Mouse (Mus musculus) heart, adult 11 months (tissue): ENCODE measurements around the gene Nsmce4a.
A peak's percentile ranks its signal among the peaks of the same experiment; 100 is the strongest.

Source experiments
- DNase-seq: peaks from one replicate; pipeline ENCODE4 v3.0.0; 2022

Gene Nsmce4a

DNA sequence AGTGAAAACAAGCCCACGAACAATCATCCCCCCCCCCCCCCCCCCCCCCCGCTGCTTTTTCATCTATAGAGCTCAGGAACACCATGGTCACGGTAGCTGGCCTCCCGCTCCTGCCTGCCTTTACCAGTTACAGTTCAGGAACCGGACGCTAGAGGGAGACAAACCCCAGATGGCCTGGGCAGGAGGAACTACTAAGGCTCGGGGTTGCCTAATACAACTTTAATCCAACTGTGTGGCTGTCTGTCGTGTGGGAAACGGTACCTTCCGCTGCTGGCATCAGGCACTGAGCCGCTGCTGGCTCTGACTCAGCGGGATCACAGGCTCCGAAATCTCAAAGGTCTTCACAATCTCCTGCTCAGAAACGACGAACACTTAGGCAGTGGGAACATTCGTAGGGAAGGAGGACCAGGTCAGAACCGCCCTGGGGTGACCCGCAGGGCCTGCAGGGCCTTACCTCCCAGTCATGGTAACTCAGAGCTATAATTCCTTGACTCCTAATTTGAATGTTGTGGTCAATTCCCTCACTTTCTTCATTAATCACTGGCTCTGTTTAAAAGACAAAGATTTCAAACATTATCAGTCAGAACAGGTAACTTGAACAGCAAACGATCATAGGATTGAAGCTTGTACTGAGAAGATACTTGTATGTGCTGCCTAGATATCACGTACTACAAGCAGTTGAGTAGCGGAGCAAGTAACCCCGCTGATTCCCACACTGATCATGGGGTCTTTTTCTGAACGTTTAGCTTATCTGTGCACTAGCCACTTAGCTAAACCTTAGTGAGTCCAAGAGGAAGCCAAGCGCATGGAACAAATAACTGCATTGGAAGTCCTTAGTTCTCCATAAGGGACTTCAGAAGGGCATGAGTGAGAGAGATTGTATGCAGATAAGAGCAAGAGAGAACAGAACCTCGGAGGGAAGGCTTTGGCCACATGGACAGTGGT lies 39.3 kb downstream of the Nsmce4a start:
- DNase-seq, result peak; percentile 98

DNA sequence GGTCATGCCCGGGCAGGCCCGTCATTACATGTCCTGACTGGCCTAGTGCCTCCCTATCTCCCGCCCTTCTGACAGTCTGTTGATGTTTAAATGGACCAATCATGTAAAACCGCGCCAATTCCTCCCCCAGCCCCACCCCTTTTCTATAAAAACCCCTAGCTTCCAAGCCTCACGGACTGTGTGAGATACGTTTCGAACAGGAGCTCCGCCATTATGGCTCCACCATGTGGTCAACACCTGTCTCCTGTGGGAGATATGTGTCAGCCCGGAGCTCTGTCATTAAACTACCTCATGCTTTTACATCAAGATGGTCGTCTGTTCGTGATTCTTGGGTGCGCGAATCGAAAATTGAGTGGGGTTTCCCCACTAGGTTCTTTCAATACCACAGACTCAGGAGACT lies 41.8 kb downstream of the Nsmce4a start:
- peak; percentile 79 for DNase-seq

DNA sequence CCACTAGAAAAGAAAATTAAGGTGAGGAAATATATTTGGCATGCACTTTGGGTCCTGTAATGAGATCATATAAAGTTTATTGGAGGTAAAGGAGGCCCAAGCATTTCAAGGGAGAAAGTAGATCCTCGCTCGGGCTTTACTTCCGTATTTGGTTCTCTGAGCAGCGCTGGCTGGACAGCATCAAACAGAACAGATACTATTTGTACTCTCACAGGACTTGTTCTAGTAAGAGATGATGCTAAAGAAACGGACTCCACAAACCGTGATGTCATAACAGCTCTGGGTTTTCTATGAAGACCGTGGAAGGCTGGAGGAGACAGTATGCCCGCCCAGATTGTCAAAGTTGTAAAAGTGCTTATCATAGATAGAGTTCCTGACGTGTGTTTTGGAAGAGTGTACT lies 45.6 kb downstream of the Nsmce4a start:
- DNase-seq, result peak; percentile 63

DNA sequence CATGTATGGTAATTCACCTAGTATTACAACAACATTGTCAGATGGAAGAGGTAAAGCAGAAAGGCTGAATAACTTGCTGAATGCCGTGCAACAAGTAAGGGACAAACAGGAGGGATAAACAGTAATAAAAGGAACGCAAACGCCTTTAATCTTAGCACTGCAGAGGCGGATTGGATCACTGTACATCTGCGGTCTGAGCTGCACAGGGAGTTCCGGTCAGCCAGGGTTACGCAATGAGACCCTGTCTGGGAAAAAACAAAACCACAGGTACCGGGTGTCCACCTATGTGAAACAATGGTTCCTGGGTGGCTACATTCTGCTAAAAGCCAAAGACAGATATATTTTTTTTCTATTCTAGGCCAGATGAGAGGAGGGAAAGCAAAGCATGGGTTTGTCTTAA lies 49.5 kb downstream of the Nsmce4a start:
- DNase-seq, result peak; percentile 53

DNA sequence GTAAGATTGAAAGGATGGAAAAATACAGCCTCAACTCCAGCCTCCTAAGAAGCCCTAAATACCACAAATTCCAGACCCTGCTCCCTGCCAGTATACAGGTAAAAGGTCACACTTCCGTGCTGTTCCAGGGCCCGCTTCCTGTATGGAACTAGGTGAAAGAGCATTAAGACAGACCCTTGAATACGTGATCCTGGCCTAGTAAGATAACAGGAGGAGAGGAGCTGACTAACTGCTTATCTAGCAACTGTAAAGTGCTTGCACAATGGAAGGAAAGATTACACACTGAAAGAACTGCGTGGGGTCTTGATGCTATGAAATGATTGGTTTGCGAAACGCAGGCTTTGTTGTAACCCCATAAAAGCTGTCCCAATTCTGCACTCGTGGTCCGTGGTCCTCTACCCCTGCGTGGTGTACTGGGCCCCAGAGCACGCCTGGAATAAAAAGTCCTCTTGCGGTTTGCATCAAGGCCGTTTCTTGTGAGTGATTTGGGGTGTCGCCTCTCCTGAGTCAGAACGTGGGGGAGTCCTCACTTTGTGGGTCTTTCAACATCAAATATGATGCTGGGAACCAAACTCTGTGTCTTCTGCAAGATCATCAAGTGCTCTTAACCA lies 52.0 kb downstream of the Nsmce4a start:
- DNase-seq, result peak; percentile 91

DNA sequence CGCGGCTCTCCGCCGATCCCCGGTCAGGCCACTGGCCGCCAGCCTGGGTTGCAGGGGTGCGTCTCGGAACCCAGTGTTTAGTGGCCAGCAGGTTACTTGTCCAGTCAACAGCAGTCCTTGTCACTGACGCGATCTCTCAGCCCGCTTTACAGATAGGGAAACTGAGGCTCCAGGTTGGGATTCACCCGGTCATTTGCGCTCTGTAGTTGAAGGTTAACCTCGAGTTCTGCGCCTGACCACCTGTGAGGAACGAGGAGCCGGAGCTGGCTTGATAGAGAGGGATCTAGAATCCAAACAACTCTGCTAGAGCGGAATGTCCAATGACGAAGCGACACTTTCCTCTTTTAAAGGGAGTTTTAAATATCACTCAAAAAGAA lies 52.9 kb downstream of the Nsmce4a start, which contains the start of gene Ate1:
Gene Ate1, minus strand, starts transcription at position 321 of the 377 bp plus-strand sequence.
- DNase-seq, result no peak

DNA sequence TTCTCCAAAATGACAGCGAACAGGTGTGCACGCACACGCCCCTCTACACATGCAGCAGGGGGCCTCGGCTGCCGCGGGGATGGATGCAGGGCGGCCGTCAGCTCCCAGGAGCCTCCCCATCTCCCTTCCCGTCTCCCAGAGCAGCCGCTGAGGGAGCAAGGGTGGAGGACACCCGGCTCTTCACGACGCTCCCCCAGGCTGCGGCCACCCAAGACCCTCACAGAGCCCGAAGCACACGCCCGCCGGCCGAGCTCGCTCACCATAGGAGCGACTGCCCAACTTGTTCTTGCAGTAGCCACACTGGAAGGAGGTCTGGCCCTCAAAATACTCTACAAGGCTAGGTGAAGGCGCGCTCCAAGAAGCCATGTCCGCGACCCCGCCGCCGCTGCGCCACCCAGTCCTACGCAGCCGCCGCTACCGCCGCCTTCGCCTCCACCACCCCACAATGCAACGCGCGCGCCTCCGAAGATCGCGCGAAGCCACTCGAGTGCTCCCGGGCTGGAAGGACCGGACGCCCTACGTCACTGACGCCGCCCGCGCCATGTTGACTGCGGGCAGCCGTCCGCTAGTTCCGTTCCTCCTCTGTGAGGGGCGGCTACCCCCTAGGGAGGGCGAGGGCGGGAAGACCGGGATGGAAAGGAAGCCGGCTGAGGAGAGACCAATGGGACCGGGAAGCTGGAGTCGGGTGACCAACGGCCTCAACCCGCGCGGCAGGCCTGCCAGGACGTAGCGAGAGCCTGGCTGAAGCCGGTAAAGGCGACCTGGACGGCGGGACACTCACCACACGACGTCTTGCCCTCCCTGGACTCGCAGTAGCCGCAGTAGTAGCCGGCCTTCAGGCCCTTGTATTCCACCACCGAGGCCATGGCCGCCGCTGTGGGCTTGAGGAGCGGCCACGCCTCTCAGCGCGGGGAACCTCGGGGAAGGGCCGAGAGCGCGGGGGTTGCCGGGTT lies 53.5 kb downstream of the Nsmce4a start:
- DNase-seq, result peak; percentile 100

DNA sequence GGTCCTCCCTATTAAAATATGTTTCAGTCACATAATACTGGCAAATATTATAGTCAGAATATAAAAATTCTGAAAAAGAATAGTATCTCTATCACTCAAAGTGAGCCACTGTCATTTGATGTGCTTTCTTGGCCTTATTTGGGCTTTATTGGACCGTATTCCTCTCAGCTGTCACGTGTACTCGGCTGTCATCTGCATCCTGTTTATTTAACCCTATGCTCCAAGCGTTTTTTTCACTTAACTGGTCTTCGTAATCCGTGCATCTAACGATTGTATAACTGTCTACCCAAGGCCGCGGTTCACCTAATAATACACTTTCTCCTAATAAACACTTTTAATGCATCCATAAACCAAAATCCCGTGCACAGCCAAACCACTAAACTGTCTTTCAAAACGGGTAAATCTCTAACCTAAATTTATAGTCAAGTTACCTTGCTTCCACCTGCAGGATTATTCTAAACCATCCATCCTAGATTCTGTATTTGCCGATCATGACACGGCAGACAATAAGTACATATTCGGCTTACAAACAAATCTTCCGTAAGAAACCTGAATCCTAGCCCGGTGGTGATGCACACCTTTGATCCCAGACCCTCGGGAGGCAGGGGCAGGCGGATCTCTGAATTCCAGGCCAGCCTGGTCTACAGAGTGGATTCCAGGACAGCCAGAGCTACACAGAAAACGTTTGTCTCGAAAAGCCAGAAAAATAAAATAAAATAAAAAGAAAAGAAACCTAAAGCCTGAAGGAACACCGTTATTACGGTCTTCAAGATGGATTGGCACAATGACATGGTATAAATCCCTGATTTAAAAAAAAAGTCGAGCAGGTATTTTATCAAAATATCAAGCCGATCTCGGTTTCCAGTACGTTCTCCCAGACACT lies 54.5 kb downstream of the Nsmce4a start:
- peak; percentile 89 for DNase-seq

DNA sequence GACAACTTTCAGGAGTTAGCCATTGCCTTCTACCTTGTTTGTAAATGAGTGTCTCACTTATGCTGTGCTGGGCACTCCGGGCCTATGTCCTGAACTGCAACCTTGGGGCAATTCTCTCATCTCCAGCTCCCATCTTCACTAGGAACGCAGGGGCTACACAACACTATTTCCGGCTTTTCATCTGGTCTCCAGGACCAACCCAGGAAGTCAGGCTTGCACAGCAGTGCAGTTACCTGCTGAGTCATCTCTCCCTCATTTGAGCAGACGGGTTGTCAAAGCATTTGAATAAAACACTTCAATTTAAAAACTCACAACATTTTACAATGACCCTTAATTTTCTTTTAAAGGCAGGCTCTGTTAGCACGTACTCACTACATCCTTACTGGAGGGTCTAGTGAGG lies 62.7 kb downstream of the Nsmce4a start:
- no peak for DNase-seq

DNA sequence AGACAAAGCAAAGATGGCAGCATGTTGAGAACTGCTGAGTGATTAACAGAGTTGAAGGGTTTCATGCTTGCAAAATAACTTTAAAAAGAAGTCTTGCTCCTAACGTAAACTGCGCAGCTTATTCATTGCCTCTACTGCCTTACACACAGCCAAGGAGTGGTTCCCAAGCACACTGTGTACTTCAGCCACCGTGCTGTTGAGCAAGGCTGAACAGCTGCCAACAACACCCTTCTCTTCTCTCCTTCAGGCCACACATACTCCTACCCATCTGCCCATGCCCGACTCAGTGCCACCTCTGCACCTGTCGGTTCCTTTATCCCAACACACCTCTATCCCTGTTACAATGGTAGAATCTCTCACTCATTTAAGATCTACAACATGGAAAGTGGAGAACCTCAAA lies 69.9 kb downstream of the Nsmce4a start:
- no peak for DNase-seq

DNA sequence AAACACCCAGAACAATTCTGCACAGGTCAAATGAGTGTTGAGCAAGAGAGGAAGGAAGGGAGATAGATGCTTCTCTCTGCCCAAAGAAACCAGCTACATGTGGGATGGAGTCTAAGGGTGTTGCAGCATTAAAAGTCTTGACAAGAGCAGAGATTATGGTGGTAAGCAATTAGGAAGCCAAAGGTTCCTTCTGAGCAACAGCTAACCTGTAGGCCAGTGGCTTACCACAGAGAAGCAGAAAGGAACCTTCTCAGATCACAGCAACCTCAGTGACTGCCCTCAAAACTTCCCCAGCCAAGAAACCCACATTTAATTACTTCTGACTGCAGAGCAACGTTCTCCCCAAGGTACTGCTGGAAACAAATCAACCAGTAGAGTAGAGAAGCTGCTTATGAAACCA lies 71.4 kb downstream of the Nsmce4a start:
- no peak for DNase-seq

DNA sequence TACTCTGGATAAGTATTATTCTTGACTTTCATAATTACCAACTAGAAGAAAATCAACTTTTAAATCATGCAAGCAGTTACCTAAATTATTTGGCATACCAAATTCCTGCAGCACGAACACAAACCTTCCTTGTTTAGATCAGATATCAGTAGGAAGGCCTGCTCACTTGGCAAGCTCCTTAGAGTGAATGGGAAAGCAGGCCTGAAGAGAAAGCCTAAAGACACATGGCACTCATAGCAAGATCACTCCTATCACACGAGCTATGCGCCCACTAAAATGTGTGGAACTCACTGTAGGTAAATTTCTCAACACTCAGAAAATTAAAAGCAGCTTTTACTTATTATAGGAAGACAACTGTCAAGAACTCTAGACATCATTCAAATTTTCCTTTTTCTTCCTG lies 79.6 kb downstream of the Nsmce4a start:
- DNase-seq, result no peak

DNA sequence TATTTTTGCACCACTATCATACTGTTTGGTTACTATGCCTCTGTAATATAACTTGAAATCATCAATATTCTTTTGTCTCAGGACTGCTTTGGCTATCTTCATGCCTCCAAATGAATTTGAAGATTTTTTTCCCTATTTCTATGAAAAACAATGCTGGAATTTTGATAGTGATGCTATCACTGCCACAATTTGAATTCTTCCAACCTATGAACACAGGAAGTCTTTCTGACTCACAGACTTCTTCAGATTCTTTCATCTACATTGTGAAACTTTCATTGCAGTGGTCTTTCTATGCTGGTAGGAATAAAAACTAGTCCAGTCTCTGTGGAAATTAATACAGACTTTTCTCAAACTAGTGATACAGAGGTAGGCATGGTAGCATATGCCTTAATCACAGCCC lies 80.9 kb downstream of the Nsmce4a start:
- no peak for DNase-seq
